Mouse (Mus musculus) embryonic stem cell, embryonic (primary cell): ENCODE results near the gene Fam78a.

Experiments
- CTCF ChIA-PET, 4 experiments: fragments of 300-600 bp in 2 of 4; fragments of 350-600 bp in 2 of 4; sonication (Branson Sonifier 250); formaldehyde crosslinking; loops; one replicate each; lab custom pipeline; 2022; ENCODE audit warnings: inconsistent platforms in 2 of 4; lab: Charles Lee
- POLR2A ChIA-PET, 4 experiments: fragments of 300-600 bp in 2 of 4; fragments of 350-600 bp in 2 of 4; sonication (Branson Sonifier 250); formaldehyde crosslinking; loops; one replicate each; lab custom pipeline; 2022; ENCODE audit warnings: antibody characterized with exemption in 4 of 4, inconsistent platforms in 1 of 4; lab: Charles Lee

The Fam78a gene

GRCm38 (mm10) chr2:32083159-32084011 is 1.3 kb downstream of the Fam78a start:
- ChIA-PET CTCF (interaction anchor here (0.6 to 1.9 kb wide), 12 partner anchors 12 to 558 kb away, joined by 3 to 8 read pairs (median 4); no protein-coding TSS in a partner anchor), POLR2A (interaction anchor here in 3 of 4 experiments (0.6 to 3.1 kb wide), 15 partner anchors 8 to 696 kb away, joined by 3 to 24 read pairs (median 5); partner anchors contain the start of gene Plpp7 (in 1 of the 3))

- ChIA-PET CTCF (interaction anchor here in 1 of 4 experiments (0.6 kb wide), 1 partner anchor 131 kb away, joined by 3 read pairs; no protein-coding TSS in a partner anchor), POLR2A (interaction anchor here in 2 of 4 experiments (0.6 to 1.8 kb wide), 5 partner anchors 21 to 165 kb away, joined by 3 to 5 read pairs (median 3); no protein-coding TSS in a partner anchor)
Observed at GRCm38 (mm10) chr2:32082229-32082628, 2.4 kb downstream of the Fam78a start.

GRCm38 (mm10) chr2:32081296-32081929 is 3.2 kb downstream of the Fam78a start:
- ChIA-PET CTCF (interaction anchor here in 3 of 4 experiments (0.5 to 1.0 kb wide), 5 partner anchors 36 to 275 kb away, joined by 3 to 4 read pairs (median 3); no protein-coding TSS in a partner anchor), POLR2A (interaction anchor here in 1 of 4 experiments (1.0 to 1.6 kb wide), 5 partner anchors 9 to 164 kb away, joined by 3 read pairs; no protein-coding TSS in a partner anchor)

- ChIA-PET CTCF (interaction anchor here in 2 of 4 experiments (0.7 to 1.4 kb wide), 2 partner anchors 16 to 276 kb away, joined by 3 read pairs; no protein-coding TSS in a partner anchor), POLR2A (interaction anchor here in 2 of 4 experiments (0.8 to 1.6 kb wide), 6 partner anchors 9 to 25 kb away, joined by 3 read pairs; partner anchors contain the start of gene Plpp7 (in 1 of the 2))
Observed at GRCm38 (mm10) chr2:32080681-32081080, 4.0 kb downstream of the Fam78a start.

GRCm38 (mm10) chr2:32079191-32079725 is 5.4 kb downstream of the Fam78a start:
- ChIA-PET CTCF (no interaction called here), POLR2A (interaction anchor here in 3 of 4 experiments (0.6 to 1.9 kb wide), 6 partner anchors 11 to 1522 kb away, joined by 3 to 7 read pairs (median 4); partner anchors contain the start of gene Abl1 (in 1 of the 3))

- ChIA-PET POLR2A (interaction anchor here in 3 of 4 experiments (0.6 to 2.1 kb wide), 14 partner anchors 9 to 177 kb away, joined by 3 to 11 read pairs (median 4); partner anchors contain the start of gene Plpp7 (in 1 of the 3)), CTCF (interaction anchor here in 1 of 4 experiments (0.8 to 1.2 kb wide), 2 partner anchors 56 to 126 kb away, joined by 3 read pairs; no protein-coding TSS in a partner anchor)
Observed at GRCm38 (mm10) chr2:32078522-32078921, 6.1 kb downstream of the Fam78a start.

GRCm38 (mm10) chr2:32077744-32078143 is 6.9 kb downstream of the Fam78a start:
- ChIA-PET CTCF (interaction anchor here in 1 of 4 experiments (0.8 to 1.2 kb wide), 2 partner anchors 57 to 125 kb away, joined by 3 read pairs; no protein-coding TSS in a partner anchor), POLR2A (interaction anchor here in 3 of 4 experiments (0.6 to 2.1 kb wide), 10 partner anchors 10 to 176 kb away, joined by 3 to 11 read pairs (median 4); partner anchors contain the start of gene Plpp7 (in 1 of the 3))

- CTCF ChIA-PET = interaction anchor here in 1 of 4 experiments (0.7 kb wide), 1 partner anchor 26 kb away, joined by 4 read pairs; no protein-coding TSS in a partner anchor
- POLR2A ChIA-PET = interaction anchor here in 3 of 4 experiments (1.0 to 2.9 kb wide), 13 partner anchors 8 to 213 kb away, joined by 3 to 24 read pairs (median 5); partner anchors contain the start of genes Fam78a (in 2 of the 3), Prrc2b (in 1 of the 3) and Swi5 (in 1 of the 3)
Observed at GRCm38 (mm10) chr2:32075368-32075767, 9.3 kb downstream of the Fam78a start.

- POLR2A ChIA-PET = interaction anchor here in 3 of 4 experiments (0.5 to 2.9 kb wide), 19 partner anchors 9 to 729 kb away, joined by 3 to 24 read pairs (median 4); partner anchors contain the start of genes Fam78a (in 2 of the 3), Plpp7 (in 1 of the 3) and Swi5 (in 1 of the 3)
- CTCF ChIA-PET = interaction anchor here in 1 of 4 experiments (0.5 kb wide), 1 partner anchor 113 kb away, joined by 4 read pairs; no protein-coding TSS in a partner anchor
Observed at GRCm38 (mm10) chr2:32074404-32074803, 10.3 kb downstream of the Fam78a start.

- ChIA-PET POLR2A (interaction anchor here in 3 of 4 experiments (0.7 to 1.5 kb wide), 7 partner anchors 12 to 466 kb away, joined by 3 read pairs; no protein-coding TSS in a partner anchor), CTCF (interaction anchor here in 1 of 4 experiments (1.1 kb wide), 1 partner anchor 13 kb away, joined by 4 read pairs; no protein-coding TSS in a partner anchor)
Observed at GRCm38 (mm10) chr2:32070747-32071146, 13.9 kb downstream of the Fam78a start.

GRCm38 (mm10) chr2:32068811-32069607 is 15.6 kb downstream of the Fam78a start:
- POLR2A ChIA-PET = interaction anchor here in 2 of 4 experiments (1.0 to 1.6 kb wide), 9 partner anchors 8 to 96 kb away, joined by 3 to 5 read pairs (median 3); partner anchors contain the start of gene Nup214 (in 1 of the 2)

GRCm38 (mm10) chr2:32066005-32066404 is 18.7 kb downstream of the Fam78a start:
- CTCF ChIA-PET = interaction anchor here in 2 of 4 experiments (0.7 kb wide), 2 partner anchors 227 to 388 kb away, joined by 3 to 4 read pairs; no protein-coding TSS in a partner anchor
- POLR2A ChIA-PET = interaction anchor here in 1 of 4 experiments (2.9 kb wide), 1 partner anchor 8 kb away, joined by 9 read pairs; no protein-coding TSS in a partner anchor

More at GRCm38 (mm10) chr2:32068811-32069607, 15.6 kb downstream of the Fam78a start:
- CTCF ChIA-PET = interaction anchor here in 2 of 4 experiments (0.6 to 1.3 kb wide), 3 partner anchors 40 to 335 kb away, joined by 3 to 4 read pairs (median 3); no protein-coding TSS in a partner anchor

GRCm38 (mm10) chr2:32065371-32065791 is 19.3 kb downstream of the Fam78a start:
- CTCF ChIA-PET = interaction anchor here in 2 of 4 experiments (0.6 to 1.1 kb wide), 2 partner anchors 15 to 485 kb away, joined by 3 to 5 read pairs; no protein-coding TSS in a partner anchor
- POLR2A ChIA-PET = interaction anchor here in 1 of 4 experiments (0.6 to 2.9 kb wide), 4 partner anchors 9 to 91 kb away, joined by 3 to 9 read pairs (median 4); partner anchors contain the start of gene Nup214

- ChIA-PET POLR2A (interaction anchor here in 2 of 4 experiments (0.6 to 2.9 kb wide), 7 partner anchors 9 to 123 kb away, joined by 3 to 9 read pairs (median 4); partner anchors contain the start of gene Nup214 (in 1 of the 2)), CTCF (interaction anchor here in 2 of 4 experiments (0.6 to 1.1 kb wide), 3 partner anchors 15 to 485 kb away, joined by 3 to 9 read pairs (median 5); no protein-coding TSS in a partner anchor)
Observed at GRCm38 (mm10) chr2:32064913-32065312, 19.7 kb downstream of the Fam78a start.

- CTCF ChIA-PET = interaction anchor here in 2 of 4 experiments (0.5 to 0.6 kb wide), 2 partner anchors 41 to 219 kb away, joined by 3 read pairs; no protein-coding TSS in a partner anchor
Observed at GRCm38 (mm10) chr2:32063451-32064151, 21.1 kb downstream of the Fam78a start.

More at GRCm38 (mm10) chr2:32063451-32064151, 21.1 kb downstream of the Fam78a start:
- POLR2A ChIA-PET = interaction anchor here in 3 of 4 experiments (0.6 to 2.9 kb wide), 9 partner anchors 9 to 124 kb away, joined by 3 to 9 read pairs (median 3); no protein-coding TSS in a partner anchor
